ENCODE assay signal across 8 mouse cellular contexts in the genomic region with DNA sequence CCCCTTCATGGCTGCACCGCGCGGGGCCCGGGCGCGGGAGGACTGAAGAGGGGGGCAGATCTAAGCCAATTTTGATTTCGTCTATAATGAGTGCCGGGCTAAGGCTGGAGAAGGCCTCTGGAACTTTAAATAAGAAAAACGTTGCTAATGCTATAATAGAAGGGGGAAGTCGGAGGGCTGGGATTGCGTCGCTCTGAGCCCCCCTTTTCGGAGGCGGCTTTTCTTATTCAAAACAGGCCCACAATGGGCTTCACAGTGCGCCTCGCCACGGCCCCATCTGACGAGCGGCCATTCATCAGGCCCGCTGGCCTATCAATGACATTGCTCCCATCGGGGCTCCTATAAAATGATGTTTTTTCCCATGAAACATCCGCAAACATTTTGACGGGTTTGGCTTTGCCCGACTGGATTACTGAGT. TPM values are rescaled to one million over a fixed set of nuclear protein-coding genes. Genes with fewer than 3 reads are reported as not detected.
A peak's percentile ranks its signal among the peaks of the same experiment; 100 is the strongest.
DNase-seq lines count a peak whose midpoint lies in the region; ATAC-seq and TF ChIP-seq lines count a peak whose summit lies in the region.

A gene (plus strand): TSS at position 277 of the 418 bp plus-strand sequence.

- no peak within 1 kb of the TSS for H3K9ac ChIP-seq in lung, embryonic 15.5 days
- no peak within 1 kb of the TSS for H3K9ac ChIP-seq in intestine, postnatal 0 days (ENCODE audit: low read depth, low read length)

- DNase-seq in cerebellum, adult 2 months: peak; percentile 20 to 34
- no peak for DNase-seq in lung, postnatal 36 days
- DNase-seq in neural tube, embryonic 10.5 days (ENCODE audit: extremely low spot score, low spot score): peak; percentile 82
- no peak for DNase-seq in urinary bladder, postnatal 14 days (ENCODE audit: low spot score)
- DNase-seq in adrenal gland, adult 2 months: no peak

- no peak within 1 kb of the TSS for H3K27ac ChIP-seq in cerebellum, adult 2 months (ENCODE audit: insufficient read depth, low read length)
- H3K27ac ChIP-seq in lung, embryonic 15.5 days: no peak within 1 kb of the TSS
- H3K27ac ChIP-seq in intestine, postnatal 0 days (ENCODE audit: low read depth, low read length): no peak within 1 kb of the TSS

- TF ChIP-seq POLR2A in cerebellum, adult 2 months (IDR thresholded peaks at IDR 0.05; ENCODE audit: borderline replicate concordance, insufficient read depth, low read length): no peak

- H3K9me3 ChIP-seq in lung, embryonic 15.5 days: no peaks in the 10 kb centered on the region
- no peaks in the 10 kb centered on the region for H3K9me3 ChIP-seq in intestine, postnatal 0 days (ENCODE audit: control insufficient read depth)

- peaks cover 9% of the 10 kb centered on the region; the same call in 1 of the 2 replicates for H3K27me3 ChIP-seq in cerebellum, adult 2 months (ENCODE audit: control insufficient read depth, insufficient read depth, low read length)
- peaks cover 97% of the 10 kb centered on the region for H3K27me3 ChIP-seq in lung, embryonic 15.5 days
- H3K27me3 ChIP-seq in intestine, postnatal 0 days (replicated peaks; ENCODE audit: control insufficient read depth, insufficient read depth, low read length): peaks cover 91% of the 10 kb centered on the region

- H3K36me3 ChIP-seq in lung, embryonic 15.5 days: no peaks in the 10 kb centered on the region
- H3K36me3 ChIP-seq in intestine, postnatal 0 days (ENCODE audit: control insufficient read depth, insufficient read depth): no peaks in the 10 kb centered on the region

- peak within 1 kb of the TSS; percentile 34 for H3K4me3 ChIP-seq in cerebellum, adult 2 months (replicated peaks; ENCODE audit: insufficient read depth, low read depth, low read length)
- H3K4me3 ChIP-seq in lung, embryonic 15.5 days: peak within 1 kb of the TSS; percentile 27
- peak within 1 kb of the TSS; percentile 35 for H3K4me3 ChIP-seq in intestine, postnatal 0 days (ENCODE audit: low read depth, low read length)

- H3K4me1 ChIP-seq in cerebellum, adult 2 months (ENCODE audit: control insufficient read depth, insufficient read depth, low read length): peaks cover 4% of the 10 kb centered on the region; the same call in 1 of the 2 replicates
- peaks cover 41% of the 10 kb centered on the region for H3K4me1 ChIP-seq in lung, embryonic 15.5 days
- peaks cover 4% of the 10 kb centered on the region; the same call in 1 of the 2 replicates for H3K4me1 ChIP-seq in intestine, postnatal 0 days (replicated peaks; ENCODE audit: control insufficient read depth, insufficient read depth, low read length)

- TF ChIP-seq CTCF in cerebellum, adult 2 months (IDR thresholded peaks at IDR 0.05; ENCODE audit: borderline replicate concordance, insufficient read depth, low read depth, low read length): no peak
- no peak for TF ChIP-seq CTCF in intestine, postnatal 0 days (IDR thresholded peaks at IDR 0.05; ENCODE audit: low read depth)

- WGBS in cerebellum, adult 2 months: 10% methylated on average over 24 of the region's 24 CpGs
- 1% methylated on average over 24 of the region's 24 CpGs for WGBS in lung, embryonic 15.5 days
- under 1% methylated on average over 24 of the region's 24 CpGs for WGBS in intestine, postnatal 0 days

- peak within 1 kb of the TSS; percentile 55 for H3K4me2 ChIP-seq in lung, embryonic 15.5 days
- peak within 1 kb of the TSS; percentile 59 for H3K4me2 ChIP-seq in intestine, postnatal 0 days (replicated peaks; ENCODE audit: low read depth)

- ATAC-seq in cerebellum, adult (ENCODE audit: insufficient number of reproducible peaks, low FRiP score, low TSS enrichment): no peak
- no peak for ATAC-seq in lung, embryonic 15.5 days (ENCODE audit: borderline replicate concordance, extremely low read depth, low FRiP score, low TSS enrichment)
- no peak for ATAC-seq in intestine, postnatal 0 days

RNA-seq across cellular contexts. Expression of the gene that starts here (rescaled TPM):
- 16.9 and 17.0 TPM in 2 replicates for polyA plus RNA-seq in cerebellum, adult 2 months (2012; rRNA removed)
- polyA plus RNA-seq in lung, embryonic 15.5 days (2015; fragmentation: Nextera tagmentation; extraction: Ambion mirVana): not detected in 2 replicates
- not detected in 2 replicates for polyA plus RNA-seq in intestine, postnatal 0 days (2015; fragmentation: Nextera tagmentation; extraction: Ambion mirVana)
- under 1 TPM in 1 of 2 experiments, not detected in 1; 0.10 TPM for total RNA-seq in adrenal gland, adult 2 months (2021)
- 0.06 TPM in 1 of 2 replicates, not detected in the other for polyA plus RNA-seq in adrenal gland, adult 2 months (2012; rRNA removed)

Comparison
In these comparisons a context has a peak if more than half of its experiments do, and no peak if none do; other contexts are left out.
1. RNA of the gene that starts here (polyA plus RNA-seq): 16.9 to 17.0 TPM in cerebellum, adult 2 months; not detected in intestine, postnatal 0 days, not detected in lung, embryonic 15.5 days and 0.06 TPM in adrenal gland, adult 2 months; every median in the first group is over 10 times any median in the second.
2. DNase-seq: peak in cerebellum, adult 2 months (2 of 2) and neural tube, embryonic 10.5 days (single experiment); none in lung, postnatal 36 days (single experiment), urinary bladder, postnatal 14 days (single experiment) and adrenal gland, adult 2 months (single experiment).
3. Peak in every context shown above with its lines, with median percentiles within 50 percentile points of each other: H3K4me3 ChIP-seq.